18 mouse cellular contexts compared by ENCODE assay signal in the genomic region with DNA sequence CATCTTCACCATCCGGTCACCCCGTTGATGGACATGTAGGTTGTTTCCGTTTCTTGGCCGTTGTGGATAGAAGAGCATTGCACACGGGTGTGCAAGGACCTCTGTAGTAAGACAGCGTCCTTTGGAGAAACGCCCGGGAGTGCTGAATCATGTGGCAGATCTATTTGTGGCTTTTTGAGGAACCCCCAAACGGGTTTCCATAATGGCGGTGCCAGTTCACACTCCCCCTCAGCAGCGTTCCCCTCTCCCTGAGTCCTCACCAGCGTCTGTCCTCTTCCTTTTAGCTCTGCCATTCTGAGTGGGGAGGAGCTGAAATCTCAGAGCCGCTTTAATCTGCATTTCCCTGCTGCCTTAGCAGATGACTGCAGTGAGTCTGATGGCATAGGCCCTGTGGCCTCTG.
A peak's percentile ranks its signal among the peaks of the same experiment; 100 is the strongest.
DNase-seq lines count a peak whose midpoint lies in the region; ATAC-seq lines count a peak whose summit lies in the region.
"Had no signal": no experiment of that assay in that cellular context is flagged by ENCODE, and none has a peak within 500 bp of the region (broad histone marks: within the 10 kb centered on the region; RNA-seq: fewer than 3 reads in every experiment).

No protein-coding gene starts in this region.

- no peak overlapping the region for H3K4me3 ChIP-seq in heart, embryonic 12.5 days
- H3K4me3 ChIP-seq: embryonic facial prominence, embryonic 15.5 days; midbrain, embryonic 12.5 days; neural tube, embryonic 12.5 days; stomach, embryonic 15.5 days had no signal

- H3K27ac ChIP-seq in heart, embryonic 12.5 days (ENCODE audit: poor library complexity, severe bottlenecking): no peak overlapping the region
- H3K27ac ChIP-seq: embryonic facial prominence, embryonic 15.5 days; midbrain, embryonic 12.5 days; neural tube, embryonic 12.5 days; stomach, embryonic 15.5 days had no signal

- H3K9me3 ChIP-seq in heart, embryonic 12.5 days (replicated peaks): no peaks in the 10 kb centered on the region
- H3K9me3 ChIP-seq: embryonic facial prominence, embryonic 15.5 days; G1E; midbrain, embryonic 12.5 days; neural tube, embryonic 12.5 days; stomach, embryonic 15.5 days had no signal

- peak; percentile 88 for DNase-seq in heart, adult 11 months
- peak; percentile 34 to 56 for DNase-seq in frontal cortex, postnatal 14 days (ENCODE audit: low spot score in 2 of 2)
- DNase-seq in left cerebral cortex, postnatal 10 days (ENCODE audit: extremely low spot score in 1 of 2, low spot score in 2 of 2): peak; percentile 46 to 66
- DNase-seq in right cerebral cortex, postnatal 10 days (ENCODE audit: low spot score in 2 of 2): peak; percentile 72 to 83
- no peak for DNase-seq in thymus, postnatal 14 days
- no peak for DNase-seq in urinary bladder, postnatal 10 days (ENCODE audit: low spot score)
- no peak for DNase-seq in spleen, postnatal 10 days (ENCODE audit: low spot score in 2 of 2)
- DNase-seq: forebrain, postnatal 0 days; kidney, adult 11 months; kidney, postnatal 4 days; thymus, postnatal 36 days had no signal

- no peak overlapping the region for H3K9ac ChIP-seq in heart, embryonic 12.5 days
- H3K9ac ChIP-seq: embryonic facial prominence, embryonic 15.5 days; forebrain, postnatal 0 days; midbrain, embryonic 12.5 days; neural tube, embryonic 12.5 days; stomach, embryonic 15.5 days had no signal

- no peak for ATAC-seq in heart, embryonic 12.5 days (ENCODE audit: insufficient number of reproducible peaks, low FRiP score)
- ATAC-seq: forebrain, postnatal 0 days; lung, postnatal 0 days had no signal

- peaks cover 30% of the 10 kb centered on the region for H3K36me3 ChIP-seq in heart, embryonic 12.5 days

- H3K4me1 ChIP-seq in heart, embryonic 12.5 days (replicated peaks): no peaks in the 10 kb centered on the region
- H3K4me1 ChIP-seq: embryonic facial prominence, embryonic 15.5 days; neural tube, embryonic 12.5 days; stomach, embryonic 15.5 days had no signal

- H3K27me3 ChIP-seq in heart, embryonic 12.5 days (replicated peaks): no peaks in the 10 kb centered on the region
- H3K27me3 ChIP-seq: embryonic facial prominence, embryonic 15.5 days; midbrain, embryonic 12.5 days; neural tube, embryonic 12.5 days; stomach, embryonic 15.5 days had no signal

- WGBS in heart, embryonic 12.5 days: 91% methylated on average over 13 of the region's 13 CpGs

- intact Hi-C loops in left cerebral cortex, postnatal 10 days (cut with DNase I): no loop called here

- H3K4me2 ChIP-seq in heart, embryonic 12.5 days: no peak overlapping the region
- H3K4me2 ChIP-seq: embryonic facial prominence, embryonic 15.5 days; midbrain, embryonic 12.5 days; neural tube, embryonic 12.5 days; stomach, embryonic 15.5 days had no signal

Comparison
In these comparisons a context has a peak if more than half of its experiments do, and no peak if none do; other contexts are left out.
1. DNase-seq: peak in heart, adult 11 months (single experiment), frontal cortex, postnatal 14 days (2 of 2), left cerebral cortex, postnatal 10 days (2 of 2) and right cerebral cortex, postnatal 10 days (2 of 2); none in thymus, postnatal 14 days (single experiment), urinary bladder, postnatal 10 days (single experiment) and spleen, postnatal 10 days (0 of 2).